Mouse (Mus musculus): ENCODE data around the gene Podxl.
"Not testable (repeated sequence)": the region's sequence is repeated elsewhere in the genome, so short reads cannot be mapped to it uniquely, and the experiment has no call there.

The Podxl gene

GRCm38 (mm10) chr6:31568070-31568595, 4.4 kb upstream of the Podxl start:
- no peak for DNase-seq (ENCODE audit: extremely low spot score, low spot score)

GRCm38 (mm10) chr6:31567200-31567599, 3.4 kb upstream of the Podxl start:
- no peak for DNase-seq (ENCODE audit: extremely low spot score, low spot score)

- DNase-seq (ENCODE audit: extremely low spot score, low spot score): peak; percentile 65
Observed at GRCm38 (mm10) chr6:31564901-31565391, 1.2 kb upstream of the Podxl start.

GRCm38 (mm10) chr6:31564182-31564531, 376 bp upstream of the Podxl start:
- DNase-seq (ENCODE audit: extremely low spot score, low spot score): no peak

- DNase-seq (ENCODE audit: extremely low spot score, low spot score): peak; percentile 47
Observed at GRCm38 (mm10) chr6:31562371-31563080, 1.3 kb downstream of the Podxl start.

- DNase-seq (ENCODE audit: extremely low spot score, low spot score): not testable (repeated sequence)
Observed at GRCm38 (mm10) chr6:31561948-31562347, 1.8 kb downstream of the Podxl start.

GRCm38 (mm10) chr6:31560138-31560959, 3.4 kb downstream of the Podxl start:
- DNase-seq (ENCODE audit: extremely low spot score, low spot score): no peak

- DNase-seq (ENCODE audit: extremely low spot score, low spot score): no peak
Observed at GRCm38 (mm10) chr6:31556460-31557100, 7.2 kb downstream of the Podxl start.

- DNase-seq (ENCODE audit: extremely low spot score, low spot score): no peak
Observed at GRCm38 (mm10) chr6:31550876-31551532, 12.8 kb downstream of the Podxl start.

GRCm38 (mm10) chr6:31549361-31550051, 14.3 kb downstream of the Podxl start:
- no peak for DNase-seq (ENCODE audit: extremely low spot score, low spot score)

- DNase-seq (ENCODE audit: extremely low spot score, low spot score): no peak
Observed at GRCm38 (mm10) chr6:31544318-31544717, 19.5 kb downstream of the Podxl start.

GRCm38 (mm10) chr6:31540018-31540417, 23.8 kb downstream of the Podxl start:
- no peak for DNase-seq (ENCODE audit: extremely low spot score, low spot score)

GRCm38 (mm10) chr6:31538112-31538511, 25.7 kb downstream of the Podxl start:
- DNase-seq (ENCODE audit: extremely low spot score, low spot score): no peak

- DNase-seq (ENCODE audit: extremely low spot score, low spot score): no peak
Observed at GRCm38 (mm10) chr6:31537193-31537592, 26.6 kb downstream of the Podxl start.

GRCm38 (mm10) chr6:31534705-31535104, 29.1 kb downstream of the Podxl start:
- DNase-seq (ENCODE audit: extremely low spot score, low spot score): no peak

- no peak for DNase-seq (ENCODE audit: extremely low spot score, low spot score)
Observed at GRCm38 (mm10) chr6:31531880-31532279, 31.9 kb downstream of the Podxl start.

GRCm38 (mm10) chr6:31528339-31528738, 35.4 kb downstream of the Podxl start:
- DNase-seq (ENCODE audit: extremely low spot score, low spot score): no peak

GRCm38 (mm10) chr6:31527897-31528296, 35.9 kb downstream of the Podxl start:
- peak; percentile 61 for DNase-seq (ENCODE audit: extremely low spot score, low spot score)

GRCm38 (mm10) chr6:31526929-31527328, 36.9 kb downstream of the Podxl start:
- DNase-seq (ENCODE audit: extremely low spot score, low spot score): no peak

GRCm38 (mm10) chr6:31525231-31525900, 38.4 kb downstream of the Podxl start:
- peak; percentile 77 for DNase-seq (ENCODE audit: extremely low spot score, low spot score)
